Mouse (Mus musculus) gonadal fat pad, adult 2 months (tissue): Measurements from ENCODE around the gene Vps18. TPM values are rescaled to one million over a fixed set of nuclear protein-coding genes. Genes with fewer than 3 reads are reported as not detected.

Experiments
- DNase-seq: peaks from one replicate; pipeline ENCODE4 v3.0.0-alpha.2; 2012; ENCODE audit warnings: low read depth
- polyA plus RNA-seq: library from polyadenylated mRNA; depleted of rRNA; stranded (reverse); fragments of >200 nt; gene quantifications from 2 replicates; pipeline ENCODE4 v1.2.3, GENCODE M21; 2012

Gene Vps18
- polyA plus RNA-seq, 1 experiment: 23.3 TPM

DNA sequence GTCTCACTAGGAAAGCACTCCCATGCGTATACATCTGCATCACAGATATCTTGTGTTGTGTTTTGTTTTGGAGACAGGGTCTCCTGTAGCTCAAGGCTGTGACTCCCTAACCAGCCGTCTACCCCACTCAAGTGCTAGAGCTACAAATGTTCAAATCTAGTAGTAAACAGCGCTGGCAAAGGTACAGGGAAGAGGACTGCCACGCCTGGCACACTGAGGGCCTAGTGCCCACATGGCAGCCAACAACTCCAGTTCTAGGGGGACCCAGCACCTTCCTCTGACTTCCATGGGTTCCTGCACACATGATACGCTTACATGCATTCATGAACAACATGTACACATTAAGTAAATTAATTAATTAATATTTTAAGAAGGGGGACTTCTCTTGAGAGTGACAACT, 3.7 kb downstream of the Vps18 start:
- DNase-seq: no peak

DNA sequence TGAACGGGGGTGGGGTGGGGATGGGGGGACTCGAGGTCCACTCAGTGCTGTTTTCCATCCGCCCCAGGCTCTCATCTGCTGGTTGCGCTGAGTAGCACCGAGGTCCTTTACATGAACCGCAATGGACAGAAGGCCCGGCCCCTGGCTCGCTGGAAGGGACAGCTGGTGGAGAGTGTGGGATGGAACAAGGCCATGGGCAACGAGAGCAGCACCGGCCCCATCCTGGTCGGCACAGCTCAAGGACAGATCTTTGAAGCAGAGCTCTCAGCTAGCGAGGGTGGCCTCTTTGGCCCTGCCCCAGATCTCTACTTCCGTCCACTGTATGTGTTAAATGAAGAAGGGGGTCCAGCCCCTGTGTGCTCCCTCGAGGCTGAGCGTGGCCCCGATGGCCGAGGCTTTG, 4.3 kb downstream of the Vps18 start:
- no peak for DNase-seq

DNA sequence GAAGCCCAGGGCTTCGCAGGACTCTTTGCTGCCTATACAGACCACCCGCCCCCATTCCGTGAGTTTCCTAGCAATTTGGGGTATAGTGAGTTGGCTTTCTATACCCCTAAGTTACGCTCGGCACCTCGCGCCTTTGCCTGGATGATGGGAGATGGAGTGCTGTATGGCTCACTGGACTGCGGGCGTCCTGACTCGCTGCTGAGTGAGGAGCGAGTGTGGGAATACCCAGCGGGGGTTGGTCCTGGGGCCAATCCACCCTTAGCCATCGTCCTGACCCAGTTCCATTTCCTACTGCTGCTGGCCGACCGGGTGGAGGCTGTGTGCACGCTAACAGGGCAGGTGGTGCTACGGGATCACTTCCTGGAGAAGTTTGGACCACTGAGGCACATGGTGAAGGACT, 4.8 kb downstream of the Vps18 start:
- no peak for DNase-seq

DNA sequence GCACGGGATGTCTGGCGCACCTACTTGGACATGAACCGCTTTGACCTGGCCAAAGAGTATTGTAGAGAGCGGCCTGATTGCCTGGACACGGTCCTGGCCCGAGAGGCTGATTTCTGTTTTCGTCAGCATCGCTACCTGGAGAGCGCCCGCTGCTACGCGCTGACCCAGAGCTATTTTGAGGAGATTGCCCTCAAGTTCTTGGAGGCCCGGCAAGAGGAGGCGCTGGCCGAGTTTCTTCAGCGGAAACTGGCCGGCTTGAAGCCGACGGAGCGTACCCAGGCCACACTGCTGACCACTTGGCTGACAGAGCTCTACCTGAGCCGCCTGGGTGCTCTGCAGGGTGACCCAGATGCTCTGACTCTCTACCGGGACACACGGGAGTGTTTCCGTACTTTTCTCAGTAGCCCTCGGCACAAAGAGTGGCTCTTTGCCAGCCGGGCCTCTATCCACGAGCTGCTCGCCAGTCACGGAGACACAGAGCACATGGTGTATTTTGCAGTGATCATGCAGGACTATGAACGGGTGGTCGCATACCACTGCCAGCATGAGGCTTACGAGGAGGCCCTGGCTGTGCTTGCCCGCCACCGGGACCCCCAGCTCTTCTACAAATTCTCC, 5.3 kb downstream of the Vps18 start:
- DNase-seq: no peak

DNA sequence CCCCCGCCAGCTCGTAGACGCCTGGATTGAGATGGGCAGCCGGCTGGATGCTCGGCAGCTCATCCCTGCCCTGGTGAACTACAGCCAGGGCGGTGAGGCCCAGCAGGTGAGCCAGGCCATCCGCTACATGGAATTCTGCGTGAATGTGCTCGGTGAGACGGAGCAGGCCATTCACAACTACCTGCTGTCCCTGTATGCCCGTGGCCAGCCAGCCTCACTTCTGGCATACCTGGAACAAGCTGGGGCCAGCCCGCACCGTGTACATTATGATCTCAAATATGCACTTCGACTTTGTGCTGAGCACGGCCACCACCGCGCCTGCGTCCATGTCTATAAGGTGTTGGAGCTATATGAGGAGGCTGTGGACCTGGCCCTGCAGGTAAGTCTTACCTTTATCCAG, 5.9 kb downstream of the Vps18 start:
- DNase-seq: no peak

DNA sequence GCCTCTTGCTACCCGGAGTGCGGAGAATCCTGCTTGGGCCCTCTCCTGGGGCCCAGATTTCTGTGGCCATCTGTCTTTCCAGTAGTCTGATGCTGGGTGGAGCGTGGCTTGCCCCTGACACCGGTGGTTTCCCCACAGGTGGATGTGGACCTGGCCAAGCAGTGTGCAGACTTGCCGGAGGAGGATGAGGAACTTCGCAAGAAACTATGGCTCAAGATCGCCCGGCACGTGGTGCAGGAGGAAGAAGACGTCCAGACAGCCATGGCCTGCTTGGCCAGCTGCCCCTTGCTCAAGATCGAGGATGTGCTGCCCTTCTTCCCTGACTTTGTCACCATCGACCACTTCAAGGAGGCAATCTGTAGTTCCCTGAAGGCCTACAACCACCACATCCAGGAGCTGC, 8.2 kb downstream of the Vps18 start:
- DNase-seq: no peak

DNA sequence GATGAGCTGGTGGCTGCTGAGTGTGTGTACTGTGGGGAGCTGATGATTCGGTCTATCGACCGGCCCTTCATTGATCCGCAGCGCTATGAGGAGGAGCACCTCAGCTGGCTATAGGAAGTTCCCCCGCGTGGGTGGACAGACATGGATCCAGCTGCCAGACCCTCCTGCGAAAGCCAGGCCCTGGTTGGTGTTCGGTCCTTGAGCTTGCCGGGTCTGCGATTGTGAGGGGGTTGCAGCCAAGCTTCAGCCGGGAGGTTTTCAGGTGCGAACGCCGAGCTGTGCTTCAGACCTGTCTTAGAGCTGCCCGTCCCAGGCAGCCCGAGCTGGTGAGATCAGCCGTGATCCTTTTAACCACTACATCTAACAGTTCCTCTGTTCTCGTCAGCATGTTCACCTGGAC, 9.0 kb downstream of the Vps18 start:
- no peak for DNase-seq

DNA sequence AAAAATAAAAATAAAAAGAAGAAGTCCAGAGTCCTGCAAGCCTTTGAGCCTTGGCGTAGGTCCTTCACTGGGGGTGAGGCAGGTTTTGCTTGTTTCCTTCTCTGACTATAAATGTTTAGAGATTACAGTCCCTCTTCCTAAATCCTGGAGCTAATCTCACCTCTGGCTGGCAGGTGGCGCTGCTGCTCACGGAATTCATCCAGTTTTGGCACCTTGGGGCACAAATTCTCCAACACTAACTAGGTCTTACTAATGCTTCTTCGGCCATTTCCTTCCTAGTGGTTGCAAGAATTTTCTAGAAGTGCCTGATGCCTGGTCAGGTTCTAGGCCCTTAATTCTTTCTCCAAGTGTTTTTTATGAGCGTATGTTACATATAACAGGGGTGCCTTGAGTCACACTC, 9.8 kb downstream of the Vps18 start:
- DNase-seq: no peak

DNA sequence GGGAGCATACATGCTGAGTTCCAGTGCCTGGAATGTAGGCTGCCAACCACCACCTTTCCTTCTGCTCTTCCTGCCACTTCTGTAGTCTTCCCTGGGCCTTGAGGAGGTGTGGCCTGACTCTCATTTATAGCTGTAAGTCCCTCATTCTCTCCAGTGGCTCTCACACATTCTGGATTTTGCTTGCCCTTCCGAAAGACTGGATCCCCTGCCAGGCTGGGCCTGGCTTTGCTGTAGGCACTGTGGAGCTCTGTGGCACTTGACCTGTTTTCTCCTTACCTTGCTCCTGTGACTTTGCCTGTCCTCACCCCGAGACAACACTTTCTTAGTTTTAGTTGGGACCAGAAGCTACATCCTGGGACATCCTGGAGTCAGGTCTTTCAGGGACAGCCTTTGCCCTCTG, 10.3 kb downstream of the Vps18 start:
- no peak for DNase-seq

DNA sequence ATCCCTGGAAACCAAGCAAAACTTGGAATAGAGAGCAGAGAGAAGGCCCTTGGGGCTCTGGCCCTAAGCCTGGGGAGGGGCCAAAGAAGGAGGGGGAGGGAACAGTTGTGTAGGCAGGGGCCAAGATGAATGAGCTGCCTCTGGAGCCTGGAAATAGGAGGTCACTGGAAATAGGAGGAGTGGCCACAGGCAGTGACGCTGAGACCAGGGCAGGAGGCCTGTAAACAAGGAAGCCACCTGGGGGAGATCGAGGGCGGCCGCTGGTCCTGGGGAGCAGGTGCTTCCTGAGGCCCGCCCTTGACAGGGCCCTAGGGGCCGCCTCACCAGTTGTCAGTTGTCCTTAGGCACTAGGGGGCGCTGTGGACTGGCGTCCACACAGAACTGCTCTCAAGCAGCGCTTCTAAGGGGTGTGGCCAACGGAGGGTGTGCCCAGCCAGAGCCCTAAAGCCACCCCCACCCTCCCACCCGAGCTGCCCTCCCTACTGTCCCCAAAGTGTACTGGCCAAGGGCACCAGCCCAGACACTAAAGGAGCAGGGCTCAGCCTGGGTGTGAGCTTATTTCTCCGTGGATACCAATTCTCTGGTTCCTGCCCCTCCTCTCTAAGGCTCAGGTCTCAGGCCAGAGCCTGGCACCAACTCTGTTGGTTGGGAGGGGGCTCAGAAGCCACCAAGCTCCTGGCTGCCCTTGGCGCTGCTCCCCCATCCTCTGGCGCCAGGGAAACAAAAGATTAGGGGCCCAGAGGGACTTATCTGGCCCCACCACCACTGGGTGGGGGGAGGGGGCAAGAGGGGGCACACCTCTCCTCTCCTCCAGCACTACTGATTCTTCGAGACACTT, 11.7 kb downstream of the Vps18 start:
- DNase-seq: no peak

DNA sequence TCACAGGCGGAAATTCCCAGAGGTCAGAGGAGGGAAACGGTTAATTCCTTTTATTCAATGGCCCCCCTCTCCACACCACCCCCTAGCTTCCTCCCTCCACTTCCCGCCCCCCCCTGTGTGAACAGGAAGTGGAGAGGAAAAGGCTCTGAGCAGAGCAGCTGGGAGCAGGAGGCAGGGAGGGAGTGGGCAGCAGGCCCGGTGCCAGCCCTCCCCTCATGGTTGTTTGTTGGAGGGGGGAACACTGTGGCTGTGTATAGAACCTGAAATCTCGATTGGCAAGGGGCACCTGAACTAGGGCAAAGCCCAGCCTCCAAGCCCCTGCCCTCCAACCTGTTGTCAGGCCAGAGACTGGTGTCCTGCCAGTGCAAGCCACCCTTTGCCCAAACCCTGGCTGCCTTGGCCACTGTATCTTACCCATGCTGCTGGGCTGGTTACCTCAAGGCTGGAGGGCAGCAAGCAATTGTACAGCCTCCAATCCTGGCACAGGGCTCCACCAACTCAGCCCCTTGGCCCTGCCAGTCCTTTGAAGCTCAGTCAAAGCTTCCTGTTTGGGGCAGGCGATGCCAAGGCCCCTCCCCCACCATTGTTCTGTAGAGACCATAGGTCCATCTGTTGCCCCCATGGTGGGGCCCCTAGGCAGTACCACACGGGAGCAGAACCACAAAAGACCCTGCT, 12.4 kb downstream of the Vps18 start:
- no peak for DNase-seq

DNA sequence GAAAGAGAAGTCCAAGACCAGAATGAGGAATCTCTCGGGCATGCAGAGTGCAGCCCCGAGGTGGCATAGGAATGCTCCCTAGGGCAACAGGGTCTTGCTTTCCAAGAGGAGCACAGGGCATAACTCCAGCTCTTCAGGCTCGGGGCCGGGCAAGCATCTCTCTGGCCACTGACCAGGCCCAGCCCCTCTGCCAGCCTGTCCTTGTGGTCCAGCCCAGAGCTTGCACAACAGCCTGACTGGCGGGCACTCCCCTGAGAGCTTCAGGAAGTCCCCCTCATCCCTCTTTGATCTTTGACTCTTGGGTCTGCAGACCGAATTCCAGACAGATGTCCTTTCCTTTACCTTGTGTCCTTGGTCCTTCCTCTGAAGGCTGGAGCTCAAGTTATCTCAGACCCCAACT, 14.3 kb downstream of the Vps18 start:
- DNase-seq: no peak

DNA sequence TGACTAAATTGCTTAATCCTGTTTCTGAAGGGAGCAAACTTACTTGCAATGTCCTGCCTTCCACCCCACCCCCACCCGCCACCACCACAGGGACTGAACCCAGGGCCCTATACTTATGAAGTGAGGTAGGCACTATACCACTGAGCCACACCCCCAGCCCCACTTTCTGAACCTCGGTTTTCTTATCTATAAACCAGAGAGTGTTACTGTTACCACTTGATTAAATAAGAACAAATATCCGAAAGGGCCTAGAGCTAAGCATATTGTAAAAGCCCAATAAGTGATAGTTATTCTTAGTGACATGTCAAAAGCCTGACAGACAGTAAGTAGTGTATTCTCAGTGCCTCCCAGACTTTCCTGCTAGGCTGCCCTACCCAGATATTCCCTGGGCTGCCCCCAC, 15.9 kb downstream of the Vps18 start:
- DNase-seq: no peak

DNA sequence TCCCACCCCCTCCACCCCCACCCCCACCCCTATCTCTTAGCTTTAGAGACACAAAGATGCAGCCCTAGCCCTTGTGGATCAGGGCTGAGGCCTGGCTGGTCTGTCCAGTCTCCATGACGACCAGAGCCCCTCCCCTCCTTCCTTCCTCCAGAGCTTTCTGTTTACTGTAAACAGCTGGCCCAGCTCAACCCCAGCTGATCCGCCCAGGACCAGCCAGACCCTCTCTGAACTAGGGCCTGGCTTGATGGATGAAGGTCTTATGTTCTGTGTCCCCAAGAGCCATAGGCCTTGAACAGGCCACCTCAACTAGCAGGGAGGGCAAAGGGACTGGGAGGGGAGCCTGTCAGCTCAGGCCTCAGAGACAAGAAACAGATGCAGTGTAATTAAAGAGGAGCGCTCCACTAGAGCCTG, 16.3 kb downstream of the Vps18 start:
- DNase-seq: no peak

DNA sequence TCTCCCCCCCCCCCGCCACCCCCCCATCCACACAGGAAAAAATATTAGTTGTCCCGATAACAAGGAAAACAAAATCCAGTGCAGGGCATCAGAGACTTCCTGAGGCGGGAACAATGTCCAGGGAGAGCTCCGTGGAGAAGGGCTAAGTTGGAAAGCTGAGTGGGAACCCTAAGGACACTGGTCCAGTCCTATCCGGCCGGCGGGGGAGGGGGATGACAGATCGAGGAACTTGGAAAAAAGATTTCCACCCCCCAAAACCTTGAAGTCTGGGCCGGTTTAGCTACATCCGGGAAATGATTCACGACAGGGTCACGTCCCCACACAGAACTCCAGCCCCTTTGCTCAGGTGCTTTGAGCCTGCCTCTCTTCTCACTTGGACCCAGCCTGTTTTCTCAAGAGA, 23.0 kb downstream of the Vps18 start:
- no peak for DNase-seq

DNA sequence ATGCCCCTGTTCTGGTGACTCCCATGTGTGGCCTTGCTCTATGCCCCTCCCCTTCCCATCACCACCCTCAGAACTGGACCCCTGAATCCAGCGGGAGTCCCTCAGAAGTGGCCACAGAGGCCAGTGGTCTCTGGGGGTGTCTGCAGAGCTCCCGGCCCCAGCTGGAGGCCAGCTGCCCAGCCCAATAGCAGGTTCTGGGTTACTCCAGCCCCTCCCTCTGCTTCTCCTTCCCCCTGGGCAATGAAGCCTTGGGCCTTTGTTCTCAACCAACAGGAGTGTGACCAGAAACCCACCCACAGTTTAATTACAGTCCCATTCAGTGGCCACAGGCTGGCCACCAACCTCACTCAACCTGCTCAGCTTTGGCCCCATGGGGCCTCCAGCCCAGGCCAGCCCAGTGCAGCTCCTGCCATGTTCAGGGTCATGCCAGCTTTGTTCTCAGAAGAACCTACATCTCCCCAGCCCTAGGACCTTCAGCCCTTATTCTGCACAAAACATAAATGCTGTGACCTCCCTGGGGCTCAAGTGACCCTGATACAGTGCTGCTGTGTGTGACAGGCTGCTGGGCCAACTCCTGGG, 23.9 kb downstream of the Vps18 start:
- DNase-seq: no peak

DNA sequence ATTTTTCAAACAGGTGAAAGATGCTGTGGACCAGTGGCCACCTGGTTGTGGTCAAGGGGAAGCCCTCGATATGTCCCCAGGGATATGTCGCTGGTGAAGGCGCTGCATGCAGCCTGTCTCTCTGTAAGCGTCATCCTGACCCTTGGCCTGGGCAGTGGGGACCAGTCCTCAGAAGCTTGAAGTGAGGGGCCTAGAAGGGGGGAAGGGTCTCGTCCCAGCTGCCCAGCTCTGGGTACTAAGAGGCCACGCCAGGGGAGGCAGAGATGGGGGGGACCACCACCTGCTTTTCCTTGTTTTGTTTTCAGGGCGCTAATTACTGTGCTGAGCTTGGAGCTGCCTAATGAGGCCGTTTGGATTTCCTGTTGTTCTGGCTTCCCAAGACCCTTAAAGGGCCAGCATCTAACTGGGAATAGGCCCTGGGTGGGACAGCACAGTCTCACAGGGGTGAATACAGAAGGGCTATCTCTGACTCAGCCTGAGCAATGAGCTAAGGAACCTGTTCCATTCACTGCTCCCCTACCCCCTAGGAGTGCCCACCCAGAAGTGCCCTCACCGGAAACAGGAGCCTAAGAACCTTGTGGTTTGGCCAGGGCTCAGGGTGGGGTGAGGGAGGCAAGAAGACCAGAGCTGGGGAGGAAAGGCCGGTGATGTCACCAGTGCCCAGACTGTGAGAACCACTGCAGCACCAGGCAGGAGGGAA, 25.4 kb downstream of the Vps18 start:
- DNase-seq: no peak

DNA sequence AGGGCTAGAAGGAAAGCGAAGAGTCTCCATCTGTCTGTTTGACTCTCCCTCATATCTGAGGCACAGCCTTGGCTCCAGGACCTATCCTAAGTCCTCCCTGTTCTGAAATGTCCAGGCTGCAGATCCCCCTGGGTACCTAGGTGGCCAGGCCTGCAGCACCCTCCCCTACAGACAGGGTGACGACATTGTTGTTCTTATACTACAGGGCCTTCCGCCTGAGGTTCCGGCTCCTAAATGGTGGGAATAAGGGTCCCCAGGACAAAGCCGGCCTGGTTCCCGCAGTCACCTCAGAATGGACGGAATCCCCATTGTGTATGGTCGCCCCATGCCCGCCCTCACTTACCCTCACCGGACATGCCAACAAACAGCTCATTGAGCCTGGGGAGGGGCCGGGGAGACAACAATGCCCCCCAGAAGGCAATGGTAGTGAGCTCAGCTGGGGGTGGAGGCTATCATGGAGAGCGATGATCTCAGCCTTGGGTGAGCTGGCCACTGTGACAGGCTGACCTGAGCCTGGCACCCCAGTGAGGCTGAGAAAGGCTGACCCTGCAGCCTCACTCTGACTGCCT, 26.3 kb downstream of the Vps18 start:
- no peak for DNase-seq

DNA sequence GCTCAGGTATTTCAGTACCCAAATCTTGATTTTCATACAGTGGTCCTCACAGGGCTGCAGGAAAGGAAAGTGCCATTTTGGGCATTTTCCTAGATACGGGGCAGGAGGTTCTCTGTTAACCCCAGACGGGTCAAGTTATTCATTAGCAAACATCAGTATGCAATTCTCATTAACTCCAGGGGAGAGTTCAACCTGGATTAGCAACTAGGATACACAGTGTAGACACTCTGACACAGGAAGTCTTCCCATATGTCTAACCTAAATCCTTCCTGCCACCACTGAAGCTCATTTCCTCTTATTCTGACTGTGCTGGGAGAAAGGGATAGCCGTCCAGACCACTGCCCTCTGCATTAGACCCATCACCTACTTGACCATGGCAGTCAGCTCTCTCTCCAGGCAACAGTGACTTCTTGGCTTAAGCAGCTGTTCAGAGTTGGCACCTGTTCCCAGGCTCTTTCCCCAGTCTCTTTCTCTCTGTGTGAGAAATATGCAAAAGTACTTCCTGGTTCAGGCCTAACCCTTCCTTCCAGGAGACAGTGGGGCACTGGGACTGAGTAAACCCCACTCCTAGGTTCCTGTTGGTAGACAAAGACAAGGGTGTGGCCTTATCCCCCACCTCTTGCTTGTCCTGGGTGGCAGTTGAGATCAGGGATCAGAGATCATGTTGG, 29.6 kb downstream of the Vps18 start:
- DNase-seq: no peak

DNA sequence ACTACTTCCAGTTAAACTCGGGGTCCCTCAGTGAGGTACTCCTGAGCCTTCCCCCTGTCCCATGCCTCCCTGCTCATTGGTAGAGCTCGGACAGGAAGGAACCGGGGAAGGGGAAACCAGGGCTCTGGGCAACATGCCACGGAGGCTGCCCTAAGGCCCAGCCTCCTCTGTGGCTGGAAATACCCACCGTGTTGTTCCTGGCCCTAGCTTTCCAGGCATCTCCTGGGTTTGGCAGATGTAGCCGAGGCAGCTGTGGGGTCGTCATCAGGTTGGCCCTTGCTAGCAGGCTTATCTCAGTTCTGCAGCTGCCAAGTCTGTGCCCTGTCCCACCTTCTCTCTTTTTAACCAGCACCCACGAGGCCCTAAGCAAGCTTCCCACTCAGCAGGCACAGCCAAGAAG, 32.0 kb downstream of the Vps18 start:
- DNase-seq: no peak
